Mouse (Mus musculus) brain, embryonic 18.5 days (tissue): ENCODE measurements around the gene Slc27a5.

Experiments
- DNase-seq: peaks from one replicate; pipeline ENCODE4 v3.0.0-alpha.2; 2012; ENCODE audit warnings: low read depth, low spot score

The Slc27a5 gene

GRCm38 (mm10) chr7:12986906-12987305 lies 11.1 kb downstream of the Slc27a5 start:
- DNase-seq, result no peak

GRCm38 (mm10) chr7:12985724-12986123 lies 12.3 kb downstream of the Slc27a5 start:
- no peak for DNase-seq

GRCm38 (mm10) chr7:12980291-12980690 lies 17.7 kb downstream of the Slc27a5 start:
- DNase-seq, result no peak

GRCm38 (mm10) chr7:12979776-12980175 lies 18.2 kb downstream of the Slc27a5 start:
- DNase-seq, result no peak

- DNase-seq, result no peak
Observed at GRCm38 (mm10) chr7:12978931-12979722, 18.9 kb downstream of the Slc27a5 start.

GRCm38 (mm10) chr7:12977682-12978389 lies 20.2 kb downstream of the Slc27a5 start, which contains the start of gene Zfp446:
TSS of gene Zfp446 (plus strand) at chr7:12977848.
- DNase-seq, result peak; percentile 97

GRCm38 (mm10) chr7:12970906-12971305 lies 27.1 kb downstream of the Slc27a5 start:
- no peak for DNase-seq

GRCm38 (mm10) chr7:12966104-12966845 lies 31.7 kb downstream of the Slc27a5 start:
- no peak for DNase-seq

- DNase-seq, result peak; percentile 82
Observed at GRCm38 (mm10) chr7:12965678-12966091, 32.3 kb downstream of the Slc27a5 start, which contains the start of gene Zfp324. TSS of gene Zfp324 (plus strand) at chr7:12965838.

GRCm38 (mm10) chr7:12961511-12962141 lies 36.4 kb downstream of the Slc27a5 start:
- DNase-seq, result peak; percentile 83

GRCm38 (mm10) chr7:12959718-12960117 lies 38.3 kb downstream of the Slc27a5 start:
- no peak for DNase-seq

- DNase-seq, result no peak
Observed at GRCm38 (mm10) chr7:12958948-12959347, 39.0 kb downstream of the Slc27a5 start.

- no peak for DNase-seq
Observed at GRCm38 (mm10) chr7:12957511-12957910, 40.5 kb downstream of the Slc27a5 start.

- no peak for DNase-seq
Observed at GRCm38 (mm10) chr7:12954896-12955295, 43.1 kb downstream of the Slc27a5 start.

- no peak for DNase-seq
Observed at GRCm38 (mm10) chr7:12949872-12950229, 48.1 kb downstream of the Slc27a5 start.

GRCm38 (mm10) chr7:12949032-12949871 lies 48.7 kb downstream of the Slc27a5 start:
- DNase-seq, result peak; percentile 98

GRCm38 (mm10) chr7:12943488-12943887 lies 54.5 kb downstream of the Slc27a5 start:
- DNase-seq, result no peak

GRCm38 (mm10) chr7:12940599-12940998 lies 57.4 kb downstream of the Slc27a5 start:
- no peak for DNase-seq
